Mouse (Mus musculus) midbrain, embryonic 16.5 days (tissue): ENCODE results near the gene Mif4gd. TPM values are rescaled to one million over a fixed set of nuclear protein-coding genes. Genes with fewer than 3 reads are reported as not detected.

Source experiments
- ATAC-seq: fragments of 200-750 bp; cut with Nextera tagmentation; 2 replicates; pipeline ENCODE4 v1.8.0; 2017; ENCODE audit warnings: moderate TSS enrichment
- H3K27ac ChIP-seq: fragments of 300-500 bp; sonication (generic); 2 replicates; pipeline ENCODE4 v1.5.1; 2014; ENCODE audit warnings: mild to moderate bottlenecking, low read length, mixed read lengths
- H3K27me3 ChIP-seq: fragments of 300-500 bp; sonication (generic); 2 replicates; pipeline ENCODE4 v1.6.1; 2014; ENCODE audit warnings: low read depth, low read length, mixed read lengths; ENCODE audit not compliant: control insufficient read depth, insufficient read depth
- H3K36me3 ChIP-seq: fragments of 300-500 bp; sonication (generic); 2 replicates; pipeline ENCODE4 v1.6.1; 2014; ENCODE audit warnings: mild to moderate bottlenecking, low read length, moderate library complexity, mixed read lengths; ENCODE audit not compliant: control insufficient read depth, insufficient read depth
- H3K4me1 ChIP-seq: fragments of 300-500 bp; sonication (generic); 2 replicates; pipeline ENCODE4 v1.6.1; 2014; ENCODE audit warnings: mild to moderate bottlenecking, low read length, mixed read lengths; ENCODE audit not compliant: control insufficient read depth, insufficient read depth
- H3K4me2 ChIP-seq: fragments of 300-500 bp; sonication (generic); 2 replicates; pipeline ENCODE4 v1.6.1; 2014; ENCODE audit warnings: mild to moderate bottlenecking, low read length, mixed read lengths
- H3K4me3 ChIP-seq: fragments of 300-500 bp; sonication (generic); 2 replicates; pipeline ENCODE4 v1.5.1; 2014; ENCODE audit warnings: low read depth, mild to moderate bottlenecking, low read length, moderate library complexity, mixed read lengths
- H3K9ac ChIP-seq: fragments of 300-500 bp; sonication (generic); 2 replicates; pipeline ENCODE4 v1.6.1; 2014; ENCODE audit warnings: low read depth, low read length, mixed read lengths
- H3K9me3 ChIP-seq: fragments of 300-500 bp; sonication (generic); replicated peaks from 2 replicates; pipeline ENCODE4 v1.6.1; 2014; ENCODE audit warnings: mild to moderate bottlenecking, low read length, mixed read lengths; ENCODE audit not compliant: control insufficient read depth, poor library complexity, severe bottlenecking
- WGBS: fragments of 180-500 bp; shearing (Covaris S2); extraction: QIAGEN DNeasy Blood & Tissue Kit; methylation state at CpG from one replicate; pipeline ENCODE4 v1.1.7; 2014; 5-methylcytosine and 5-hydroxymethylcytosine counted together
- polyA plus RNA-seq: library from polyadenylated mRNA; unstranded; fragments of >200 nt; fragmentation: Nextera tagmentation; extraction: Ambion mirVana; gene quantifications from 2 replicates; pipeline ENCODE4 v1.2.1, GENCODE M21; 2015

Mif4gd gene
- polyA plus RNA-seq, 1 experiment from 2014 or later, result 12.5 TPM

- H3K4me3 ChIP-seq, result no peak overlapping the region
- H3K9ac ChIP-seq, result no peak overlapping the region
- peaks cover 31% of the 10 kb centered on the region for H3K36me3 ChIP-seq
- H3K9me3 ChIP-seq, result no peaks in the 10 kb centered on the region
- H3K27me3 ChIP-seq, result no peaks in the 10 kb centered on the region
- no peak overlapping the region for H3K4me2 ChIP-seq
- no peak for ATAC-seq
- H3K27ac ChIP-seq, result no peak overlapping the region
- no peaks in the 10 kb centered on the region for H3K4me1 ChIP-seq
Measured at GRCm38 (mm10) chr11:115579080-115579479, 33.7 kb downstream of the Mif4gd start.

- Histone ChIP-seq H3K9me3 (no peaks in the 10 kb centered on the region), H3K4me1 (peaks cover 11% of the 10 kb centered on the region), H3K9ac (peak overlapping the region; percentile 86), H3K27me3 (no peaks in the 10 kb centered on the region), H3K36me3 (peaks cover 15% of the 10 kb centered on the region), H3K27ac (no peak overlapping the region), H3K4me3 (peak overlapping the region; percentile 80), H3K4me2 (peak overlapping the region; percentile 84)
- ATAC-seq, result 0 out of 2 replicates have a peak, but pooled peaks have one; percentile 23
- 21% methylated on average over 7 of the region's 7 CpGs for WGBS
Measured at GRCm38 (mm10) chr11:115564961-115565360, 47.8 kb downstream of the Mif4gd start.

- Histone ChIP-seq H3K36me3 (peaks cover 11% of the 10 kb centered on the region), H3K4me2 (peak within 1 kb of the TSS; percentile 84)
Measured at GRCm38 (mm10) chr11:115564064-115564809, 48.5 kb downstream of the Mif4gd start, which contains the start of gene Nup85. TSS of gene Nup85 (plus strand) at chr11:115564434.

GRCm38 (mm10) chr11:115563406-115563805 lies 49.4 kb downstream of the Mif4gd start:
- Histone ChIP-seq H3K27me3 (no peaks in the 10 kb centered on the region), H3K4me3 (peak overlapping the region; percentile 80), H3K9me3 (no peaks in the 10 kb centered on the region), H3K9ac (no peak overlapping the region), H3K4me1 (peaks cover 11% of the 10 kb centered on the region), H3K36me3 (peaks cover 7% of the 10 kb centered on the region; the same call in 1 of the 2 replicates), H3K4me2 (peak overlapping the region; percentile 84), H3K27ac (peak overlapping the region; percentile 85; the same call in 1 of the 2 replicates)
- no peak for ATAC-seq
- WGBS, result 48% methylated on average over 4 of the region's 4 CpGs

More at GRCm38 (mm10) chr11:115564064-115564809, 48.5 kb downstream of the Mif4gd start, which contains the start of gene Nup85:
- H3K9ac ChIP-seq, result peak within 1 kb of the TSS; percentile 86
- H3K27ac ChIP-seq, result peak within 1 kb of the TSS; percentile 85
- ATAC-seq, result peak; percentile 89
- H3K9me3 ChIP-seq, result no peaks in the 10 kb centered on the region
- WGBS, result under 1% methylated on average over 42 of the region's 42 CpGs
- peaks cover 11% of the 10 kb centered on the region for H3K4me1 ChIP-seq
- H3K27me3 ChIP-seq, result no peaks in the 10 kb centered on the region
- H3K4me3 ChIP-seq, result peak within 1 kb of the TSS; percentile 80

Other genes starting within 250 kb of the Mif4gd start
- 68.6 and 75.2 TPM in 2 replicates for gene Hid1, start 245.2 kb downstream of the Mif4gd start, polyA plus RNA-seq
- gene Cdr2l, start 231.1 kb downstream of the Mif4gd start, polyA plus RNA-seq, result 18.5 and 21.6 TPM in 2 replicates
- 173 and 180 TPM in 2 replicates for gene Mrpl58, start 209.2 kb downstream of the Mif4gd start, polyA plus RNA-seq
- gene Atp5h, start 193.0 kb downstream of the Mif4gd start, polyA plus RNA-seq, result 773 and 819 TPM in 2 replicates
- gene Kctd2, start 192.8 kb downstream of the Mif4gd start, polyA plus RNA-seq, result 20.1 and 23.1 TPM in 2 replicates
- gene Trim80, start 172.4 kb downstream of the Mif4gd start, polyA plus RNA-seq, result not detected in 2 replicates
- 0.19 TPM in 1 of 2 replicates, not detected in the other for gene Slc16a5, start 150.5 kb downstream of the Mif4gd start, polyA plus RNA-seq
- gene Armc7, start 137.3 kb downstream of the Mif4gd start, polyA plus RNA-seq, result 19.6 and 23.1 TPM in 2 replicates
- gene Nt5c, start 121.1 kb downstream of the Mif4gd start, polyA plus RNA-seq, result 100 and 104 TPM in 2 replicates
- gene Jpt1, start 98.6 kb downstream of the Mif4gd start, polyA plus RNA-seq, result 1,597 and 1,674 TPM in 2 replicates
- 1,000 and 1,072 TPM in 2 replicates for gene Sumo2, start 76.7 kb downstream of the Mif4gd start, polyA plus RNA-seq
- gene Nup85, start 48.5 kb downstream of the Mif4gd start, polyA plus RNA-seq, result 103 and 106 TPM in 2 replicates
- 75.6 and 77.0 TPM in 2 replicates for gene Mrps7, start 9.0 kb downstream of the Mif4gd start, polyA plus RNA-seq
- 34.7 and 37.5 TPM in 2 replicates for gene Gga3, start 8.9 kb downstream of the Mif4gd start, polyA plus RNA-seq
- 42.5 and 50.8 TPM in 2 replicates for gene Slc25a19, start 15.3 kb upstream of the Mif4gd start, polyA plus RNA-seq
- 177 and 196 TPM in 2 replicates for gene Grb2, start 95.6 kb upstream of the Mif4gd start, polyA plus RNA-seq
- gene Tmem94, start 152.5 kb upstream of the Mif4gd start, polyA plus RNA-seq, result 25.1 and 25.6 TPM in 2 replicates
- gene Caskin2, start 200.7 kb upstream of the Mif4gd start, polyA plus RNA-seq, result 7.6 and 8.9 TPM in 2 replicates
- gene Tsen54, start 201.8 kb upstream of the Mif4gd start, polyA plus RNA-seq, result 23.7 and 24.2 TPM in 2 replicates
- gene Llgl2, start 211.1 kb upstream of the Mif4gd start, polyA plus RNA-seq, result 0.82 and 1.0 TPM in 2 replicates
- 0.09 TPM in 1 of 2 replicates, not detected in the other for gene Myo15b, start 245.4 kb upstream of the Mif4gd start, polyA plus RNA-seq